Mouse (Mus musculus) intestine, postnatal 0 days (tissue): ENCODE results near the gene Mcf2l. TPM values are rescaled to one million over a fixed set of nuclear protein-coding genes. Genes with fewer than 3 reads are reported as not detected.

Experiments used
- ATAC-seq: fragments of 200-750 bp; cut with Nextera tagmentation; 2 replicates; pipeline ENCODE4 v1.8.0; 2017; ENCODE audit warnings: mild to moderate bottlenecking, moderate TSS enrichment, moderate library complexity
- H3K27ac ChIP-seq: fragments of 300-500 bp; sonication (generic); 2 replicates; pipeline ENCODE4 v1.5.1; 2014; ENCODE audit warnings: mild to moderate bottlenecking, low read depth, low read length, moderate library complexity
- H3K27me3 ChIP-seq: fragments of 300-500 bp; sonication (generic); replicated peaks from 2 replicates; pipeline ENCODE4 v1.6.1; 2014; ENCODE audit warnings: low read length, mixed read lengths; ENCODE audit not compliant: control insufficient read depth, insufficient read depth
- H3K36me3 ChIP-seq: fragments of 300-500 bp; sonication (generic); 2 replicates; pipeline ENCODE4 v1.6.1; 2014; ENCODE audit warnings: mild to moderate bottlenecking, moderate library complexity; ENCODE audit not compliant: control insufficient read depth, insufficient read depth
- H3K4me1 ChIP-seq: fragments of 300-500 bp; sonication (generic); replicated peaks from 2 replicates; pipeline ENCODE4 v1.6.1; 2014; ENCODE audit warnings: antibody characterized with exemption, low read length, mixed read lengths; ENCODE audit not compliant: control insufficient read depth, insufficient read depth
- H3K4me2 ChIP-seq: fragments of 300-500 bp; sonication (generic); replicated peaks from 2 replicates; pipeline ENCODE4 v1.6.1; 2014; ENCODE audit warnings: low read depth, mild to moderate bottlenecking, moderate library complexity
- H3K4me3 ChIP-seq: fragments of 300-500 bp; sonication (generic); 2 replicates; pipeline ENCODE4 v1.5.1; 2014; ENCODE audit warnings: low read depth, low read length
- H3K9ac ChIP-seq: fragments of 300-500 bp; sonication (generic); 2 replicates; pipeline ENCODE4 v1.6.1; 2014; ENCODE audit warnings: mild to moderate bottlenecking, low read depth, low read length
- H3K9me3 ChIP-seq: fragments of 300-500 bp; sonication (generic); 2 replicates; pipeline ENCODE4 v1.6.1; 2016; ENCODE audit warnings: mixed run types; ENCODE audit not compliant: control insufficient read depth
- CTCF ChIP-seq: sonication (generic); IDR thresholded peaks from 2 replicates; pipeline ENCODE4 v1.5.1; 2016; ENCODE audit warnings: low read depth, mild to moderate bottlenecking, control low read depth, antibody characterized with exemption, moderate library complexity
- WGBS: fragments of 180-500 bp; shearing (Covaris S2); extraction: QIAGEN DNeasy Blood & Tissue Kit; methylation state at CpG from one replicate; pipeline ENCODE4 v1.1.7; 2014; 5-methylcytosine and 5-hydroxymethylcytosine counted together
- polyA plus RNA-seq: library from polyadenylated mRNA; unstranded; fragments of >200 nt; fragmentation: Nextera tagmentation; extraction: Ambion mirVana; gene quantifications from 2 replicates; pipeline ENCODE4 v1.2.1, GENCODE M21; 2015

Gene Mcf2l
- polyA plus RNA-seq, 1 experiment from 2014 or later, result 6.7 TPM

GRCm38 (mm10) chr8:13021830-13022229, 148.2 kb downstream of the Mcf2l start:
- no peak overlapping the region for H3K4me2 ChIP-seq
- 96% methylated on average over 8 of the region's 8 CpGs for WGBS
- H3K4me1 ChIP-seq, result no peaks in the 10 kb centered on the region
- H3K9me3 ChIP-seq, result no peaks in the 10 kb centered on the region
- H3K27me3 ChIP-seq, result no peaks in the 10 kb centered on the region
- H3K36me3 ChIP-seq, result no peaks in the 10 kb centered on the region
- H3K27ac ChIP-seq, result no peak overlapping the region
- H3K9ac ChIP-seq, result no peak overlapping the region
- no peak overlapping the region for H3K4me3 ChIP-seq
- no peak for TF ChIP-seq CTCF
- ATAC-seq, result no peak

GRCm38 (mm10) chr8:13025487-13026224, 152.1 kb downstream of the Mcf2l start, which contains the start of gene F7:
Gene F7 (plus strand): TSS chr8:13026034.
- Histone ChIP-seq H3K27me3 (no peaks in the 10 kb centered on the region), H3K4me2 (no peak within 1 kb of the TSS), H3K27ac (no peak within 1 kb of the TSS), H3K36me3 (no peaks in the 10 kb centered on the region), H3K9ac (no peak within 1 kb of the TSS), H3K4me1 (no peaks in the 10 kb centered on the region), H3K9me3 (no peaks in the 10 kb centered on the region), H3K4me3 (no peak within 1 kb of the TSS)
- TF ChIP-seq CTCF, result no peak
- WGBS, result 66% methylated on average over 10 of the region's 10 CpGs
- ATAC-seq, result no peak; the same call in 1 of the 2 replicates

- no peak for ATAC-seq
- Histone ChIP-seq H3K27me3 (no peaks in the 10 kb centered on the region), H3K9me3 (no peaks in the 10 kb centered on the region), H3K27ac (no peak overlapping the region), H3K4me3 (no peak overlapping the region), H3K9ac (no peak overlapping the region), H3K4me1 (no peaks in the 10 kb centered on the region), H3K36me3 (no peaks in the 10 kb centered on the region), H3K4me2 (no peak overlapping the region)
- 79% methylated on average over 5 of the region's 5 CpGs for WGBS
- no peak for TF ChIP-seq CTCF
Measured at GRCm38 (mm10) chr8:13027615-13028014, 154.0 kb downstream of the Mcf2l start.

- Histone ChIP-seq H3K27ac (no peak overlapping the region), H3K36me3 (no peaks in the 10 kb centered on the region), H3K27me3 (no peaks in the 10 kb centered on the region), H3K4me2 (no peak overlapping the region), H3K4me3 (no peak overlapping the region), H3K9me3 (no peaks in the 10 kb centered on the region), H3K4me1 (no peaks in the 10 kb centered on the region), H3K9ac (no peak overlapping the region)
- TF ChIP-seq CTCF, result no peak
- 51% methylated on average over 5 of the region's 5 CpGs for WGBS
- ATAC-seq, result no peak
Measured at GRCm38 (mm10) chr8:13028482-13028881, 154.9 kb downstream of the Mcf2l start.

- Histone ChIP-seq H3K9me3 (no peaks in the 10 kb centered on the region), H3K9ac (no peak overlapping the region), H3K36me3 (no peaks in the 10 kb centered on the region), H3K4me2 (no peak overlapping the region), H3K27me3 (no peaks in the 10 kb centered on the region), H3K27ac (no peak overlapping the region), H3K4me3 (no peak overlapping the region), H3K4me1 (0 out of 2 replicates have a peak, but pooled peaks cover 4% of the 10 kb centered on the region)
- TF ChIP-seq CTCF, result no peak
- 84% methylated on average over 10 of the region's 10 CpGs for WGBS
- no peak for ATAC-seq
Measured at GRCm38 (mm10) chr8:13036346-13036812, 162.8 kb downstream of the Mcf2l start.

GRCm38 (mm10) chr8:13037015-13037414, 163.4 kb downstream of the Mcf2l start, which contains the start of gene F10:
Gene F10 (plus strand): TSS chr8:13037308.
- H3K9me3 ChIP-seq, result no peaks in the 10 kb centered on the region
- no peaks in the 10 kb centered on the region for H3K36me3 ChIP-seq
- ATAC-seq, result peak; percentile 46; the same call in 1 of the 2 replicates
- peak within 1 kb of the TSS; percentile 28 for H3K27ac ChIP-seq
- H3K4me3 ChIP-seq, result no peak within 1 kb of the TSS
- H3K4me1 ChIP-seq, result 0 out of 2 replicates have a peak, but pooled peaks cover 4% of the 10 kb centered on the region
- 50% methylated on average over 7 of the region's 7 CpGs for WGBS
- TF ChIP-seq CTCF, result no peak
- H3K9ac ChIP-seq, result no peak within 1 kb of the TSS
- no peaks in the 10 kb centered on the region for H3K27me3 ChIP-seq
- H3K4me2 ChIP-seq, result peak within 1 kb of the TSS; percentile 43; the same call in 1 of the 2 replicates
